Mouse (Mus musculus): ENCODE results near the gene Fzd9. TPM values are rescaled to one million over a fixed set of nuclear protein-coding genes. Genes with fewer than 3 reads are reported as not detected.

The Fzd9 gene
- polyA plus RNA-seq (2014; fragmentation: Illumina TruSeq; extraction: RNeasy Lipid Tissue Mini Kit (QIAGEN cat#74804); ENCODE audit: insufficient read depth, low read depth, low replicate concordance), result not detected

GRCm38 (mm10) chr5:135251079-135251454 is at the start of gene Fzd9:
Fzd9 (minus strand) TSS chr5:135251230.

Other genes starting within 250 kb of the Fzd9 start
- gene Abhd11, start 242.1 kb downstream of the Fzd9 start, polyA plus RNA-seq (2014; fragmentation: Illumina TruSeq; extraction: RNeasy Lipid Tissue Mini Kit (QIAGEN cat#74804); ENCODE audit: insufficient read depth, low read depth, low replicate concordance), result 38.0 TPM
- 3.2 TPM for gene Stx1a, start 227.7 kb downstream of the Fzd9 start, polyA plus RNA-seq (2014; fragmentation: Illumina TruSeq; extraction: RNeasy Lipid Tissue Mini Kit (QIAGEN cat#74804); ENCODE audit: insufficient read depth, low read depth, low replicate concordance)
- gene Dnajc30, start 187.0 kb downstream of the Fzd9 start, polyA plus RNA-seq (2014; fragmentation: Illumina TruSeq; extraction: RNeasy Lipid Tissue Mini Kit (QIAGEN cat#74804); ENCODE audit: insufficient read depth, low read depth, low replicate concordance), result 16.3 TPM
- gene Bud23, start 186.3 kb downstream of the Fzd9 start, polyA plus RNA-seq (2014; fragmentation: Illumina TruSeq; extraction: RNeasy Lipid Tissue Mini Kit (QIAGEN cat#74804); ENCODE audit: insufficient read depth, low read depth, low replicate concordance), result 28.5 TPM
- 1.6 TPM for gene Vps37d, start 173.0 kb downstream of the Fzd9 start, polyA plus RNA-seq (2014; fragmentation: Illumina TruSeq; extraction: RNeasy Lipid Tissue Mini Kit (QIAGEN cat#74804); ENCODE audit: insufficient read depth, low read depth, low replicate concordance)
- 2.0 TPM for gene Mlxipl, start 161.3 kb downstream of the Fzd9 start, polyA plus RNA-seq (2014; fragmentation: Illumina TruSeq; extraction: RNeasy Lipid Tissue Mini Kit (QIAGEN cat#74804); ENCODE audit: insufficient read depth, low read depth, low replicate concordance)
- gene Tbl2, start 101.6 kb downstream of the Fzd9 start, polyA plus RNA-seq (2014; fragmentation: Illumina TruSeq; extraction: RNeasy Lipid Tissue Mini Kit (QIAGEN cat#74804); ENCODE audit: insufficient read depth, low read depth, low replicate concordance), result 5.7 TPM
- gene Bcl7b, start 82.9 kb downstream of the Fzd9 start, polyA plus RNA-seq (2014; fragmentation: Illumina TruSeq; extraction: RNeasy Lipid Tissue Mini Kit (QIAGEN cat#74804); ENCODE audit: insufficient read depth, low read depth, low replicate concordance), result 39.0 TPM
- gene Baz1b, start 64.0 kb downstream of the Fzd9 start, polyA plus RNA-seq (2014; fragmentation: Illumina TruSeq; extraction: RNeasy Lipid Tissue Mini Kit (QIAGEN cat#74804); ENCODE audit: insufficient read depth, low read depth, low replicate concordance), result 18.5 TPM
- not detected for gene Fkbp6, start 98.8 kb upstream of the Fzd9 start, polyA plus RNA-seq (2014; fragmentation: Illumina TruSeq; extraction: RNeasy Lipid Tissue Mini Kit (QIAGEN cat#74804); ENCODE audit: insufficient read depth, low read depth, low replicate concordance)
- not detected for gene Trim50, start 102.1 kb upstream of the Fzd9 start, polyA plus RNA-seq (2014; fragmentation: Illumina TruSeq; extraction: RNeasy Lipid Tissue Mini Kit (QIAGEN cat#74804); ENCODE audit: insufficient read depth, low read depth, low replicate concordance)
- gene Nsun5, start 118.7 kb upstream of the Fzd9 start, polyA plus RNA-seq (2014; fragmentation: Illumina TruSeq; extraction: RNeasy Lipid Tissue Mini Kit (QIAGEN cat#74804); ENCODE audit: insufficient read depth, low read depth, low replicate concordance), result 8.1 TPM
- 6.6 TPM for gene Pom121, start 143.3 kb upstream of the Fzd9 start, polyA plus RNA-seq (2014; fragmentation: Illumina TruSeq; extraction: RNeasy Lipid Tissue Mini Kit (QIAGEN cat#74804); ENCODE audit: insufficient read depth, low read depth, low replicate concordance)

Data from lung, adult 10 weeks (tissue).